Mouse (Mus musculus) heart, embryonic 16.5 days (tissue): ENCODE data around the gene Sys1. TPM values are rescaled to one million over a fixed set of nuclear protein-coding genes. Genes with fewer than 3 reads are reported as not detected.

Experiments used
- ATAC-seq: fragments of 200-750 bp; cut with Nextera tagmentation; replicated peaks from 2 replicates; pipeline ENCODE4 v1.8.0; 2017; ENCODE audit warnings: moderate number of reproducible peaks; ENCODE audit not compliant: insufficient read depth, low FRiP score; ENCODE audit errors: extremely low read depth
- H3K27ac ChIP-seq: fragments of 300-500 bp; sonication (generic); 2 replicates; pipeline ENCODE4 v1.5.1; 2014; ENCODE audit warnings: mild to moderate bottlenecking, low read length, control low read depth, moderate library complexity
- H3K27me3 ChIP-seq: fragments of 300-500 bp; sonication (generic); 2 replicates; pipeline ENCODE4 v1.6.1; 2014; ENCODE audit warnings: low read length, mixed read lengths; ENCODE audit not compliant: control insufficient read depth, insufficient read depth
- H3K36me3 ChIP-seq: fragments of 300-500 bp; sonication (generic); 2 replicates; pipeline ENCODE4 v1.6.1; 2014; ENCODE audit not compliant: control insufficient read depth, insufficient read depth
- H3K4me1 ChIP-seq: fragments of 300-500 bp; sonication (generic); 2 replicates; pipeline ENCODE4 v1.6.1; 2014; ENCODE audit warnings: low read length, mixed read lengths; ENCODE audit not compliant: control insufficient read depth, insufficient read depth
- H3K4me2 ChIP-seq: fragments of 300-500 bp; sonication (generic); 2 replicates; pipeline ENCODE4 v1.6.1; 2014; ENCODE audit warnings: low read depth, mild to moderate bottlenecking, control low read depth, low read length
- H3K4me3 ChIP-seq: fragments of 300-500 bp; sonication (generic); 2 replicates; pipeline ENCODE4 v1.5.1; 2014; ENCODE audit warnings: mild to moderate bottlenecking, control low read depth, low read length
- H3K9ac ChIP-seq: fragments of 300-500 bp; sonication (generic); 2 replicates; pipeline ENCODE4 v1.6.1; 2014; ENCODE audit warnings: low read length, control low read depth
- H3K9me3 ChIP-seq: fragments of 300-500 bp; sonication (generic); replicated peaks from 2 replicates; pipeline ENCODE4 v1.6.1; 2016; ENCODE audit warnings: low read length; ENCODE audit not compliant: control insufficient read depth
- WGBS: fragments of 180-500 bp; shearing (Covaris S2); extraction: QIAGEN DNeasy Blood & Tissue Kit; methylation state at CpG from one replicate; pipeline ENCODE4 v1.1.7; 2014; 5-methylcytosine and 5-hydroxymethylcytosine counted together
- polyA plus RNA-seq: library from polyadenylated mRNA; unstranded; fragments of >200 nt; fragmentation: Nextera tagmentation; extraction: Ambion mirVana; gene quantifications from 2 replicates; pipeline ENCODE4 v1.2.1, GENCODE M21; 2015

Sys1 gene
- polyA plus RNA-seq, 1 experiment from 2014 or later, result 33.4 TPM

DNA sequence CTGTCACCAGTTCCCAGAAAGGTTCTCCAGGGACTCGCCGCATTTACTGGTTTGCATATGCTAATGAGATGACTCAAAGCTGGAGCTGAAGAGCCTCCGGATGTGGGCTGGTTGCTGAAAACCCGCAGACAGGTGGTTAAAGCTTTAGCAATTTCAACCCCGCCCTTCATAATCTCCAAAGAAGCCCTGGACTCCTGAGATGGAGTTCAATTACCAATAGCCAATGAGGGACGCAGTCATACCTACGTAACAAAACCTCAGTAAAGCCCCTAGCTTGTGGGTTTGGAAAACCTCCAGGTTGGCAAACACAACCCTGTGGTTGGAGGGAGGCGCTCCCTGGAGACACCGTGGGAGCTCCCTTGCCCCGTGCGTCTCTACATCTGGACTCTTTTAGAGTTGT, 65.1 kb downstream of the Sys1 start:
- Histone ChIP-seq H3K9ac (no peak overlapping the region), H3K36me3 (no peaks in the 10 kb centered on the region), H3K4me1 (no peaks in the 10 kb centered on the region; the same call in 1 of the 2 replicates), H3K27me3 (peaks cover 10% of the 10 kb centered on the region; the same call in 1 of the 2 replicates), H3K9me3 (peaks cover 3% of the 10 kb centered on the region), H3K4me2 (peak overlapping the region; percentile 15; the same call in 1 of the 2 replicates), H3K27ac (no peak overlapping the region), H3K4me3 (no peak overlapping the region)
- 11% methylated on average over 11 of the region's 11 CpGs for WGBS
- ATAC-seq, result peak; percentile 23; the same call in 1 of the 2 replicates

DNA sequence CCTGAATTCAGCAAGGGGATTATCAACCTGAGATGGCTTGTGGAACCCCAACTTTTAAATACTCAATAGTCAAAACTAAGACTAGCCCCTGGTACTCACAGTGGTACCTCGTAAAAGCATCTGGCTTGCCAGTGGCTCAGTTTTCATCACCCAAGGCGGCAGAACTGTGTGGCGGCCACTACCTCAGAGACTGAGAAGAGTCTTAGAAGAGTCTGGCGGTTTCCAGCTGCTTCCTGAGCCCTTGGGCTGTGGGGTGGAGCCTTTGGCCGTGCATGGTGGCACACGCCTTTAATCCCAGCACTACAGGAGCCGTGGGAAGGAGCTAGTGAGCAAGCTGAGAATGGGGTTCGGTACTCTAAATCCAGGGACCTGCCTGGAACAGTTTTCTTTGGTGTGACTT, 65.5 kb downstream of the Sys1 start:
- Histone ChIP-seq H3K9ac (no peak overlapping the region), H3K9me3 (peaks cover 3% of the 10 kb centered on the region), H3K4me3 (no peak overlapping the region), H3K27ac (no peak overlapping the region), H3K4me2 (peak overlapping the region; percentile 15; the same call in 1 of the 2 replicates), H3K27me3 (peaks cover 10% of the 10 kb centered on the region; the same call in 1 of the 2 replicates), H3K36me3 (no peaks in the 10 kb centered on the region), H3K4me1 (no peaks in the 10 kb centered on the region; the same call in 1 of the 2 replicates)
- ATAC-seq, result no peak
- 28% methylated on average over 8 of the region's 8 CpGs for WGBS

DNA sequence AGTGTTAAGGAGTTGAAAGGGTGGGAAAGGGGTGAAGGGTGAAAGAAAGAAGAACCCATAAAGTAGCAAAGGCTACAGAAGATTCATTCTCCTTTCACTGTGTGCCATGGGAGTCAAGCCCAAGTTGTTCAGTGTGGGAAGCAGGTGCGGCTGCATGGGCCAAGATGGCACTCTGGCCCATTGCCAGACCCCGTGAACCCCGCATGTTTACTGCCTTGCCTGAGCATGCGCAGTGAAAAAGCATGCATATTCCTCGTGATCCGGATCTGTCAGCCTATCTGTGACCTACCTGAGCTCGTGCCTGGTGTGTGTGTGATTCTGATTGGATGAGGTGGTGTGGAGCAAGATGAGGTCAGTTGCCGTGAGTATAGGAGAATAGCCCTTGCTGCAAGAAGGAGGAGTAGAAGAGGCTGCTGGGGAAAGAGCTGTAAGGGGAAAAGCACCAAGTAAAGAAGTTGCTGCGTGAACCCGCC, 66.6 kb downstream of the Sys1 start:
- Histone ChIP-seq H3K9ac (no peak overlapping the region), H3K9me3 (peaks cover 3% of the 10 kb centered on the region), H3K27me3 (peaks cover 10% of the 10 kb centered on the region; the same call in 1 of the 2 replicates), H3K4me1 (no peaks in the 10 kb centered on the region; the same call in 1 of the 2 replicates), H3K36me3 (no peaks in the 10 kb centered on the region), H3K4me3 (no peak overlapping the region), H3K4me2 (no peak overlapping the region), H3K27ac (no peak overlapping the region)
- 74% methylated on average over 10 of the region's 10 CpGs for WGBS
- ATAC-seq, result no peak

DNA sequence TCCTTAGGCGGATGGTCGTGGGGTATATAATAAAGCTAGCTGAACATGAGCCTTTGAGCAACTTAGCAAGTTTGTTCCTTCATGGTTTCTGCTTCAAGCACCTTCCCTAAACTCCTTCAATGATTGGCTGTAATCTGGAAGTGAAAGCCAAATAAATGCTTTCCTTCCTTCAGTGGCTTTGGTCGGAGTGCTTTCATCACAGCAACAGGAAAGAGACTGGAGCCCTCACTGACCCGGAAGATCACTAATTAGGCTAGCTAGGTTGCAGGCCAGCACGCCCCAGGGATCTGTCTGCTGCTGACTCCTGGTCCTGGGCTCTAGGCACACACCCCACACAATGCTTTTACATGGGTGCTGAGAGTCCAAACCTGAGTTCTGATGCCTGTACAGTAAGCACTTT, 71.8 kb downstream of the Sys1 start:
- H3K27ac ChIP-seq, result no peak overlapping the region
- no peak overlapping the region for H3K9ac ChIP-seq
- H3K27me3 ChIP-seq, result no peaks in the 10 kb centered on the region
- no peaks in the 10 kb centered on the region for H3K36me3 ChIP-seq
- H3K4me2 ChIP-seq, result no peak overlapping the region
- H3K4me1 ChIP-seq, result no peaks in the 10 kb centered on the region
- no peak for ATAC-seq
- H3K9me3 ChIP-seq, result 0 out of 2 replicates have a peak, but pooled peaks cover 2% of the 10 kb centered on the region
- 61% methylated on average over 5 of the region's 5 CpGs for WGBS
- H3K4me3 ChIP-seq, result no peak overlapping the region

Other genes starting within 250 kb of the Sys1 start
- 0.32 TPM in 1 of 2 replicates, not detected in the other for gene Wfdc15b, start 235.3 kb upstream of the Sys1 start, polyA plus RNA-seq
- not detected in 2 replicates for gene Svs2, start 218.5 kb upstream of the Sys1 start, polyA plus RNA-seq
- gene Svs3b, start 200.3 kb upstream of the Sys1 start, polyA plus RNA-seq, result not detected in 2 replicates
- not detected in 2 replicates for gene Svs4, start 178.5 kb upstream of the Sys1 start, polyA plus RNA-seq
- gene Svs3a, start 167.7 kb upstream of the Sys1 start, polyA plus RNA-seq, result not detected in 2 replicates
- gene Svs6, start 140.2 kb upstream of the Sys1 start, polyA plus RNA-seq, result not detected in 2 replicates
- gene Svs5, start 124.2 kb upstream of the Sys1 start, polyA plus RNA-seq, result not detected in 2 replicates
- 0.60 and 1.4 TPM in 2 replicates for gene Slpi, start 67.9 kb upstream of the Sys1 start, polyA plus RNA-seq
- 0.49 and 1.7 TPM in 2 replicates for gene Rbpjl, start 53.8 kb upstream of the Sys1 start, polyA plus RNA-seq
- gene Matn4, start 51.8 kb upstream of the Sys1 start, polyA plus RNA-seq, result 7.2 and 8.9 TPM in 2 replicates
- 48.0 and 61.1 TPM in 2 replicates for gene Sdc4, start 13.1 kb upstream of the Sys1 start, polyA plus RNA-seq
- gene Gm20458, start 4.0 kb downstream of the Sys1 start, polyA plus RNA-seq, result 11.6 and 12.1 TPM in 2 replicates
- not detected in 2 replicates for gene Trp53tg5, start 16.8 kb downstream of the Sys1 start, polyA plus RNA-seq
- gene Dbndd2, start 29.1 kb downstream of the Sys1 start, polyA plus RNA-seq, result 10.6 and 16.4 TPM in 2 replicates
- gene Pigt, start 40.6 kb downstream of the Sys1 start, polyA plus RNA-seq, result 45.3 and 46.2 TPM in 2 replicates
- 21.3 and 50.0 TPM in 2 replicates for gene Wfdc2, start 105.4 kb downstream of the Sys1 start, polyA plus RNA-seq
- gene Spint3, start 116.5 kb downstream of the Sys1 start, polyA plus RNA-seq, result not detected in 2 replicates
- 0.19 and 0.30 TPM in 2 replicates for gene Wfdc6a, start 128.5 kb downstream of the Sys1 start, polyA plus RNA-seq
- gene Eppin, start 136.6 kb downstream of the Sys1 start, polyA plus RNA-seq, result not detected in 2 replicates
- not detected in 2 replicates for gene Wfdc6b, start 156.6 kb downstream of the Sys1 start, polyA plus RNA-seq
- gene Wfdc8, start 156.7 kb downstream of the Sys1 start, polyA plus RNA-seq, result not detected in 2 replicates
- gene Wfdc16, start 181.8 kb downstream of the Sys1 start, polyA plus RNA-seq, result not detected in 2 replicates
- gene Wfdc10, start 199.1 kb downstream of the Sys1 start, polyA plus RNA-seq, result 0.35 TPM in 1 of 2 replicates, not detected in the other
- not detected in 2 replicates for gene Wfdc9, start 199.6 kb downstream of the Sys1 start, polyA plus RNA-seq
- gene Wfdc11, start 217.1 kb downstream of the Sys1 start, polyA plus RNA-seq, result not detected in 2 replicates
- gene Wfdc13, start 228.1 kb downstream of the Sys1 start, polyA plus RNA-seq, result 0.35 TPM in 1 of 2 replicates, not detected in the other
- gene Spint4, start 241.5 kb downstream of the Sys1 start, polyA plus RNA-seq, result not detected in 2 replicates